Mouse (Mus musculus) testis, adult 2 months (tissue): ENCODE data around the gene Macf1.

Experiments used
- CTCF ChIP-seq: fragments of 200-500 bp; IDR thresholded peaks from 2 replicates; pipeline ENCODE4 v1.5.1; 2012; ENCODE audit warnings: low read depth, mild to moderate bottlenecking, inconsistent platforms, low read length, moderate library complexity; ENCODE audit not compliant: control insufficient read depth, insufficient read depth, insufficient replicate concordance
- POLR2A ChIP-seq: fragments of 200-500 bp; IDR thresholded peaks from 2 replicates; pipeline ENCODE4 v1.6.1; 2012; ENCODE audit warnings: low read depth, mild to moderate bottlenecking, inconsistent platforms, low read length, moderate library complexity; ENCODE audit not compliant: control insufficient read depth

GRCm38 (mm10) chr4:123647668-123648067 is 36.5 kb downstream of the Macf1 start:
- TF ChIP-seq POLR2A (no peak), CTCF (no peak)
